Mouse (Mus musculus) hindbrain, embryonic 10.5 days (tissue): ENCODE measurements at regions not wholly inside any gene's neighbourhood (a gene's known extent, or its start where the extent isn't known, plus 50 kb on each side); places are given as distances from the start of the nearest gene placed in this dataset.

Experiments used
- DNase-seq: peaks from one replicate; pipeline ENCODE4 v3.0.0-alpha.2; 2017; ENCODE audit warnings: low spot score
- H3K27ac ChIP-seq: fragments of 300-500 bp; sonication (generic); 2 replicates; pipeline ENCODE4 v1.5.1; 2016; ENCODE audit warnings: mild to moderate bottlenecking, moderate library complexity
- H3K27me3 ChIP-seq: fragments of 300-500 bp; sonication (generic); 2 replicates; pipeline ENCODE4 v1.6.1; 2016; ENCODE audit warnings: mild to moderate bottlenecking; ENCODE audit not compliant: poor library complexity, insufficient read depth, severe bottlenecking
- H3K36me3 ChIP-seq: fragments of 300-500 bp; sonication (generic); 2 replicates; pipeline ENCODE4 v1.6.1; 2016; ENCODE audit warnings: mild to moderate bottlenecking, moderate library complexity
- H3K4me1 ChIP-seq: fragments of 300-500 bp; sonication (generic); replicated peaks from 2 replicates; pipeline ENCODE4 v1.6.1; 2016; ENCODE audit warnings: mild to moderate bottlenecking
- H3K4me3 ChIP-seq: fragments of 300-500 bp; sonication (generic); 2 replicates; pipeline ENCODE4 v1.5.1; 2016; ENCODE audit warnings: mild to moderate bottlenecking, moderate library complexity
- H3K9me3 ChIP-seq: fragments of 300-500 bp; sonication (generic); 2 replicates; pipeline ENCODE4 v1.6.1; 2016; ENCODE audit warnings: mild to moderate bottlenecking, moderate library complexity
- WGBS: fragments of 180-500 bp; shearing (Covaris S2); methylation state at CpG from one replicate; pipeline ENCODE4 v1.1.7; 2016; 5-methylcytosine and 5-hydroxymethylcytosine counted together

DNA sequence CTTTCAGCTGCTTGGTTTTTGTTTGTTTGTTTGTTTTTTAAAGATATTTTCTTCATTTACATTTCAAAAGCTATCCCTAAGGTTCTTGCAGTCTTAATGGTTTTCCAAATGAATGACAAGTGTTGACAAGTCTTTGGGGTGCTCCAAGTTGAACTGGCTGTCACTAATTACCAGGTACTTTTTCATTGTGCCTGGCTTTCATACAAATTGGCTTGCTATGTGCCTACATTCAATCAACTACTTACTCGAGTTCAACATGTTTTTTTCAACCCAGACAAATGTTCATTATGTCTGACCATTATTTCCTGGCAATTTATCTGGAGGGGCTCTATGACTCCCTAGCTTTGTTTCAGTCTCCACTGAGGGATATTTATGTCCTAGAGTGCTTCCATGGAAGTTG is 614.0 kb upstream of the Lrrn3 start:
- H3K4me3 ChIP-seq, result no peak overlapping the region
- 72% methylated on average over 1 of the region's 1 CpGs for WGBS
- H3K27ac ChIP-seq, result no peak overlapping the region
- no peaks in the 10 kb centered on the region for H3K4me1 ChIP-seq
- no peaks in the 10 kb centered on the region for H3K36me3 ChIP-seq
- no peaks in the 10 kb centered on the region for H3K9me3 ChIP-seq
- H3K27me3 ChIP-seq, result no peaks in the 10 kb centered on the region
- DNase-seq, result no peak

DNA sequence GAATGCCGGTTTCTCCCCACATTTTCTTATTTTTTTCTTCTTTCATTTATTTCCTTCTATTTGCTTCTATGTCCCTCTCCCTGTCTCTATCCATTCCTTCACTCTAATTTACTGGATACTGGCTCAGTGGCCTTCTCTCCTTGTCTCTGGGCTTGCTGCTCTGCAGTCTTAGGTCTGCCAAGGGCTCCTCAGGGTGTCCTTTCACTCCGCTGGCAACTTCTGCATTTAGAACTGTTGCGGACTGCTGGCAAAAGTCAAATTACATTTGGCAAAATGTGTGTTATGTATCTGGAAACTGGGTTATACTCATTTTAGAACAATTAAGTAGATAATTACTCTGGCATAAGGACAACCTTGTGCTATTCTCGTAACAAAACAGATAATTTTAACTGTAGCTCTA is 584.2 kb upstream of the Lrrn3 start:
- 91% methylated on average over 4 of the region's 4 CpGs for WGBS
- Histone ChIP-seq H3K4me3 (no peak overlapping the region), H3K27ac (no peak overlapping the region), H3K9me3 (no peaks in the 10 kb centered on the region), H3K4me1 (no peaks in the 10 kb centered on the region), H3K36me3 (no peaks in the 10 kb centered on the region), H3K27me3 (no peaks in the 10 kb centered on the region)
- no peak for DNase-seq

DNA sequence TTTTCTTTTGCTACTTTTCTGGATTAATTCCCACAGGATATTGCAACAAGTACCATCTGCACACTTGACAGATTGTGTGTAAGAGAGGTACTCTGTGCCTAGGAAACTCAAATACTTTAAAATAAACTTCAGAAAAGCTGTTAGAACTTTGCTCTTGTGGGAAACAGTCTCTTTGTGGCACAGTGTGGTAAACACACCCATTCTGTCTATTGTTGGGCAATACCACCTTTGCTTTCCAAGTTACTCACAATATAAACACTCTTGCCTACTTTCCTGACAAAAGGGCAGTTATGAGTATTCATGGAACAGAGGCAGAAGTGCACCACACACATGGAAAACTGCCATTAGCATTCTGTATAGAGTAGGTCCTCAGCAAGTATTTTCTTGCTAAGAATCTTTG is 577.5 kb upstream of the Lrrn3 start:
- no peaks in the 10 kb centered on the region for H3K36me3 ChIP-seq
- DNase-seq, result no peak
- H3K27me3 ChIP-seq, result no peaks in the 10 kb centered on the region
- H3K9me3 ChIP-seq, result no peaks in the 10 kb centered on the region
- H3K27ac ChIP-seq, result no peak overlapping the region
- no peak overlapping the region for H3K4me3 ChIP-seq
- H3K4me1 ChIP-seq, result no peaks in the 10 kb centered on the region

- H3K36me3 ChIP-seq, result no peaks in the 10 kb centered on the region
- no peak for DNase-seq
- H3K27ac ChIP-seq, result no peak overlapping the region
- H3K27me3 ChIP-seq, result no peaks in the 10 kb centered on the region
- no peaks in the 10 kb centered on the region for H3K4me1 ChIP-seq
- no peaks in the 10 kb centered on the region for H3K9me3 ChIP-seq
- no peak overlapping the region for H3K4me3 ChIP-seq
- WGBS, result 63% methylated on average over 1 of the region's 1 CpGs
Measured at GRCm38 (mm10) chr12:42049056-42049455, 562.8 kb upstream of the Lrrn3 start.

GRCm38 (mm10) chr12:42027874-42028273 is 541.6 kb upstream of the Lrrn3 start:
- no peaks in the 10 kb centered on the region for H3K36me3 ChIP-seq
- no peaks in the 10 kb centered on the region for H3K9me3 ChIP-seq
- H3K27ac ChIP-seq, result no peak overlapping the region
- WGBS, result 66% methylated on average over 2 of the region's 2 CpGs
- H3K4me3 ChIP-seq, result no peak overlapping the region
- H3K27me3 ChIP-seq, result no peaks in the 10 kb centered on the region
- no peaks in the 10 kb centered on the region for H3K4me1 ChIP-seq
- DNase-seq, result no peak

DNA sequence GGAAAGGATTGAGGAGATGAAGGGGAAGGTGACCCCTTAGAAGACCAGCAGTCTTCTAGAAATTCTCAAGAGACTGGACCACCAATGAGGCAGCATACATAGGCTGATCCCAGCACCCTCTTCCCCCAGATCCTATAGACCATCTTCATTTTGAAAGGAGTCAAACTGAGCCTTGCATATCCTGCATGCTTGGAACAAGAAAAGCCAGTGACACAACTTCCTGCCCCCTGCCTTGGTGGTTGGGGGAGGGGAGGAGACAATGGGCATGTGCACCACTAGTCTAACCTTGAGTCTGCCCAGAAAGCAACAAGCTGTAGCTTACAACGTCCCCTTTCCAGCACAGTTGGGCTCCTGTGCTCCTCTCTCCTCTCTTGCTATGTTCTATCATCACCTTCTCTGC is 531.3 kb upstream of the Lrrn3 start:
- WGBS, result 61% methylated on average over 1 of the region's 1 CpGs
- no peak for DNase-seq
- H3K27ac ChIP-seq, result no peak overlapping the region
- H3K36me3 ChIP-seq, result no peaks in the 10 kb centered on the region
- no peak overlapping the region for H3K4me3 ChIP-seq
- no peaks in the 10 kb centered on the region for H3K9me3 ChIP-seq
- no peaks in the 10 kb centered on the region for H3K4me1 ChIP-seq
- H3K27me3 ChIP-seq, result no peaks in the 10 kb centered on the region

GRCm38 (mm10) chr12:42008827-42009383 is 522.7 kb upstream of the Lrrn3 start:
- Histone ChIP-seq H3K4me3 (no peak overlapping the region), H3K4me1 (no peaks in the 10 kb centered on the region), H3K27ac (no peak overlapping the region), H3K27me3 (no peaks in the 10 kb centered on the region), H3K9me3 (no peaks in the 10 kb centered on the region), H3K36me3 (no peaks in the 10 kb centered on the region)
- no peak for DNase-seq
- WGBS, result 90% methylated on average over 3 of the region's 3 CpGs

GRCm38 (mm10) chr12:42006912-42007311 is 520.7 kb upstream of the Lrrn3 start:
- Histone ChIP-seq H3K27me3 (no peaks in the 10 kb centered on the region), H3K4me3 (no peak overlapping the region), H3K27ac (no peak overlapping the region), H3K36me3 (no peaks in the 10 kb centered on the region), H3K9me3 (no peaks in the 10 kb centered on the region), H3K4me1 (no peaks in the 10 kb centered on the region)
- 95% methylated on average over 2 of the region's 2 CpGs for WGBS
- no peak for DNase-seq
